Mouse (Mus musculus) testis, adult 2 months (tissue): ENCODE results near the gene Psme1.

ENCODE experiments used
- CTCF ChIP-seq: fragments of 200-500 bp; IDR thresholded peaks from 2 replicates; pipeline ENCODE4 v1.5.1; 2012; ENCODE audit warnings: low read depth, mild to moderate bottlenecking, inconsistent platforms, low read length, moderate library complexity; ENCODE audit not compliant: control insufficient read depth, insufficient read depth, insufficient replicate concordance
- POLR2A ChIP-seq: fragments of 200-500 bp; IDR thresholded peaks from 2 replicates; pipeline ENCODE4 v1.6.1; 2012; ENCODE audit warnings: low read depth, mild to moderate bottlenecking, inconsistent platforms, low read length, moderate library complexity; ENCODE audit not compliant: control insufficient read depth

DNA sequence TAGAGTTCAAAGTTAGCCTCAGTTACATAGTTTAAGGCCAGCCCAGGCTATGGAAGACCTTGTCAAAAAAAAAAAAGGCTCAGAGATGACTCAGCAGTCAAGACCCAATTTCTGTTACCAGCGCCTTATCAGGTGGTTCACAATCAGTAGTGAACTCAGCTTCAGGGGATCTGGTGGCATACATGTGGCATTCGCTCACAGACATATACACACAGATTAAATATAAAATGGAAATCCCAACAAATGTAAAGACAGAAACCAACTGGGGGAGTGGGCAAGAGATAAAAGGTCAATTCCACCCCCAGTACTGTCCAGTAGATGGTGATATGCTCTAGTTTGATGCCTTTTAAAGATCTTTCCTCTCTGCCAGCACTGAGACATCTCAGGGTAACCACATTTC lies 8.2 kb downstream of the Psme1 start:
- TF ChIP-seq CTCF (no peak), POLR2A (no peak)
